Mouse (Mus musculus) testis, adult 2 months (tissue): ENCODE measurements at regions not wholly inside any gene's neighbourhood (a gene's known extent, or its start where the extent isn't known, plus 50 kb on each side); places are given as distances from the start of the nearest gene placed in this dataset.

Experiments
- CTCF ChIP-seq: fragments of 200-500 bp; IDR thresholded peaks from 2 replicates; pipeline ENCODE4 v1.5.1; 2012; ENCODE audit warnings: low read depth, mild to moderate bottlenecking, inconsistent platforms, low read length, moderate library complexity; ENCODE audit not compliant: control insufficient read depth, insufficient read depth, insufficient replicate concordance
- POLR2A ChIP-seq: fragments of 200-500 bp; IDR thresholded peaks from 2 replicates; pipeline ENCODE4 v1.6.1; 2012; ENCODE audit warnings: low read depth, mild to moderate bottlenecking, inconsistent platforms, low read length, moderate library complexity; ENCODE audit not compliant: control insufficient read depth

DNA sequence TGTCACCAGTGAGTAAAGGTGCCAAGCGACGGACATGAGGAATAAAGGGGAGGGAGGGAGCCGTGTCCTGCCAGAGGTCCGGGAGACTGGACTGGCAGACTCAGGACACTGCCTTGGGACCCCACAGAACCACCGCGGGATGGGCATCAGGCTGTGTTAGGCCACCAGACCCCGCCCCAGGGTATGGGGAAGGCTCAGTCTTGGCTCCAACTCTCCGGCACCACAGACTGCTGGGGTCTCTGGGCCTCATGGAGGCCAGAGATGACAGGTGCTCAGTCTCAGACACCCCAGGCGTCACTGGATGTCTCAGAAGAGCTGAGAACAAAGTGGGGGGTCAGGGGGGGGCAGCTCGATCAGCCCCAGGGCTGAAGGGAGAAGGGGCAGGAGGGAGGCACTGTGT, 604.1 kb upstream of the Jmjd1c start:
- TF ChIP-seq CTCF (no peak), POLR2A (no peak)
